Mouse (Mus musculus) spleen, postnatal 36 days (tissue): ENCODE measurements around the gene Gm43720.
"Not testable (repeated sequence)": the region's sequence is repeated elsewhere in the genome, so short reads cannot be mapped to it uniquely, and the experiment has no call there.

ENCODE experiments used
- DNase-seq, 2 experiments: peaks; one replicate each; pipeline ENCODE4 v3.0.0; 2022; ENCODE audit warnings: low spot score in 2 of 2, mixed read lengths in 1 of 2

Gene Gm43720

DNA sequence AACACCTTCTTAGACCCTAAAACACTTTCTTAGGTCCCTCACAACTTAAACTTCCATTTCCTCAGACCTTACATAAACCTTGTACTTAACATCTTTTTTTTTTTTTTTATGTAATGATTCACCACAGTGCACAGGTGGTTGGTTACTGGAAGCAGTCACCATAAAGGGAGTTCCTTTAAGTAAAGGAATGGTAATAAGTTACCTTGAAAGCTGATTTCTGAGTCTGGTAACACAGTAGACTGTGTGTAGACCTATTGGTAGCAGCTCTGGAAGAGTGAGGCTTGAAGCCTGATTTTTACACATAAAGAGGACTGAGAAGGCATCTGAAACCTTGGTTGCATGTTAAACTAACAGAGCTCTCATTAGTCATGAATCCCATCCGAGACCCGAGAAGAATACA lies 59.9 kb downstream of the Gm43720 start:
- no peak for DNase-seq

DNA sequence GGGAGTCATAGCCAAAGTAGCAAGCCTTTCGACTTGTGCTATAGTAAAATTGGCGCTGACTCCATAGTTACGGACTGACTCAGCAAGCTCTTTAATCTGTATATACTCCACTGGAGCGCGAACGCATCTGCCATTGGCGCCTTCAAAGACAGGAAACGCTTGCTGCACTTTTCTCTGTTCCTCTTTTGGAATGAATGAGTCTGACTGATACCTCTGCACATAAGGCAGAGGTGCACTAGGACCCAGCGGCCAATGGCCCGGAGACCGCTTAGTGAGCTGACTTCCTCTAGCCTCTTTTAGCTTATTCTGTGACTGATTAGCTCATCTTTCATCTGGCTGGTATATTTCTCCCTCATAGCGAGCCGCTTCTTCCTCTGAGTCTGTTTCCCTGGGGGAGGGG lies 63.1 kb downstream of the Gm43720 start:
- not testable (repeated sequence) for DNase-seq
